Mouse (Mus musculus) CH12F3 (cell line): ENCODE measurements at regions not wholly inside any gene's neighbourhood (a gene's known extent, or its start where the extent isn't known, plus 50 kb on each side); places are given as distances from the start of the nearest gene placed in this dataset.

Experiments used
- in situ Hi-C: fragments of 300-500 bp; cut with MboI; formaldehyde crosslinking; loops from 2 replicates; pipeline ENCODE4 v1.14.3; 2020; ENCODE audit warnings: low sequenced_read_pairs

DNA sequence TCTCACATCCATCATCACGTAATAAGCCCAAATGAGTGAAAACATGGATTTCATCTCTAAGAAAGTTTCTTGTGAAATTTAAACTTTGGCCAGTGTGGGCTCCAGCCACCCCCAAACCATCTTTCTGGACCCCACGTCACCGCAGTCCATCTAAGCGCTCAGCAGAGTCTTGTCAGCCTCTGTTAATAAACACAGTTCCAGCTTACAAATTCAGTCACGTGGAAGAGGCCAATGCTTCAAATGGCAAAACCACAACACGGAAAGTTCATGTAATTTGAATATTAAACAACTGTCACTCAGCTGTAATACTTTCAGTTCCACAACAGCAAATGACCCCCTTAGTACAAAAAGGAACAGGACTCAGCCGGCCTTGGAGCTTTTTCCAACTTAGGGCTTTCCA, 282.0 kb upstream of the Nfe2l3 start:
- in situ Hi-C loops = loop anchor here (25.0 kb wide), 1 partner anchor 463 kb away; no protein-coding TSS in a partner anchor

GRCm38 (mm10) chr6:51150916-51151315, 281.6 kb upstream of the Nfe2l3 start:
- in situ Hi-C loops = loop anchor here (25.0 kb wide), 1 partner anchor 464 kb away; no protein-coding TSS in a partner anchor

DNA sequence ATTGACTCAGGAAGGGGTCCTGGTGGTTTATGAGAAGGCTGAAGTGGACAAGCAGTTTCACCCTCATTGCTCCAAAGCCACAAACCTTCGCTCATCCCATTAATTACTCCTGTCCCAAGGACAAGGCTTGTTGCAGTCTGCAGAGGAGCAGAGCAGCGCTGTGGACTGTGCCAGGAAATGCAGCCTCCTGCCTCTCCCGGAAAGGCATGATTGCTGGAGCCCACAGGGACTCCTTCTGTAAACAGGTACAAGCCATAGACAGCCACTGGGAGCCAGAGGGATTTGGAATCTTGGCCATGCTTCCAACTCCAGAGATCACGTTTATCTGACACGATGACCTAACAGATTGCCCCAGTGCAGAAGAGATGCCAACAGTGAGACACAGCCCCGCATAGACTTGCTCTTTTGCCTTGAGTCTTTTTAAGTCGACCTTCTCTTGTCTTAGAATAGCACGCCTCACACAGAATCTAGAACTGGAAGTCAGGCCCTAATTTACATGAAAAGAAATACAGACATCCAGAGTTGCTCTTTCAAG, 275.6 kb upstream of the Nfe2l3 start:
- in situ Hi-C loops = loop anchor here (25.0 kb wide), 1 partner anchor 470 kb away; no protein-coding TSS in a partner anchor

- in situ Hi-C loops = loop anchor here (5.0 to 25.0 kb wide), 2 partner anchors 219 to 474 kb away; no protein-coding TSS in a partner anchor
Measured at GRCm38 (mm10) chr6:51161149-51161548, 271.3 kb upstream of the Nfe2l3 start.

DNA sequence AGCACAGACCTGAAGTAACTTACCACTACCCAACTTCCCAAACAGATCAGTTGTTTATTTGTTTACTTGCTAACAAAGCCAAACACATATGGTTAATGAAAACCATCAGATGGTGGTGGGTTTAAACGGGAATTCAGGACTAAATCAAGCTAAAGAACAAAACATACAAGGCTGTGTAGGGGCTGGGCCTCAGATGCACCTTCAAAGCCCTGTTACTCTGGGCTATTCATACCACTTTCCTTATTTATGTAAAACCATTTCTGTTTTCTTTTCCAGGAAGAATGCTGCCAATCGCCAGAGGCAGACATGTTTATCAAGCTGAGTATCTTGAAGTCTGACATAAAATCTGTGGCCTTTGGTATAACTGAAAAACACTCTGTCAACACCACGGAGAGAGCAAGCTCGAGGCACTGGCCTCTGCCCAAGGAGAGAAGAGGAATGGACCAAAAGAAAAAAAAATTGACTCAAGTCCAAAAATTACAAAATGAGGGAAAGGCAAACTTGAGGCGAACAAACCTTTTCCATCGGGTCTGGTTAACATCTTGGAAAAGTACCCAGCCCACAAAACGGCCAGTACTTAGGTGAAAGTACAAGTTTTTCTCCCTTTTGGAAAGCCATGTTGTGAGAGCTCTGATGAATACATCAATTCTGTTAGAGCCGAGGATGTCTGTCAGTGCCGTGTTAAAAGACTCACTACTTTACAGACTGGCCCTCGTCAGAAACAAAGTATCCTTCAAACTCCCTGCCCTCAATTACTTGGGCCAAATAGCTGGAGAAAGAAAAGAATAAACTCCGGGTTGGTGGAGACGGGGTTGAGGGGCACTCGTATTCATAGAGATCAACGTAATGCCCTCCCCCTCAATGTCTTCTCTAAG, 270.0 kb upstream of the Nfe2l3 start:
- in situ Hi-C loops = loop anchor here (5.0 to 25.0 kb wide), 2 partner anchors 220 to 475 kb away; no protein-coding TSS in a partner anchor

- in situ Hi-C loops = loop anchor here (5.0 to 25.0 kb wide), 2 partner anchors 221 to 476 kb away; no protein-coding TSS in a partner anchor
Measured at GRCm38 (mm10) chr6:51163266-51163665, 269.2 kb upstream of the Nfe2l3 start.

- in situ Hi-C loops = loop anchor here (5.0 to 25.0 kb wide), 2 partner anchors 222 to 477 kb away; no protein-coding TSS in a partner anchor
Measured at GRCm38 (mm10) chr6:51163882-51164281, 268.6 kb upstream of the Nfe2l3 start.

GRCm38 (mm10) chr6:51167028-51167427, 265.4 kb upstream of the Nfe2l3 start:
- in situ Hi-C loops = loop anchor here (5.0 to 25.0 kb wide), 2 partner anchors 355 to 480 kb away; no protein-coding TSS in a partner anchor

DNA sequence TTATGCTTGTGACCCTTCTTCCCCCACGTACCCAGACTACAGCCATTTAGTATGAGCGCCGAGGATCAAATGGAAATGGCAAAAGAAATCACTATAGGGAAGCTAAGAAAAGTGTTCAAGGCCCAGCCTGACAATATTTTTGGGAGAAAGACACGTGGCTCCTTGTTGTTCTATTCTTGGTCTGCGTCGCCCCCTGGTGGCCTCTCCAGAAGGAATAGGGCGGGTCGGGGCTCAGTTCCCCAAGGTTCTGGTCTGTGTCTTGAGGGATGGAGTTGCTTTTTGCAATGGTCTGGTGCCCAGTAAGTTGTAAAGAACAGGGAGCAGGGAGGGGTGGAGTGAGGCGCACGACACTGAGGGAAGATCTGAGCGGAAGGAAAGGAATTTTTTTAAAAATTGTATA, 264.4 kb upstream of the Nfe2l3 start:
- in situ Hi-C loops = loop anchor here (5.0 to 25.0 kb wide), 2 partner anchors 356 to 481 kb away; no protein-coding TSS in a partner anchor

DNA sequence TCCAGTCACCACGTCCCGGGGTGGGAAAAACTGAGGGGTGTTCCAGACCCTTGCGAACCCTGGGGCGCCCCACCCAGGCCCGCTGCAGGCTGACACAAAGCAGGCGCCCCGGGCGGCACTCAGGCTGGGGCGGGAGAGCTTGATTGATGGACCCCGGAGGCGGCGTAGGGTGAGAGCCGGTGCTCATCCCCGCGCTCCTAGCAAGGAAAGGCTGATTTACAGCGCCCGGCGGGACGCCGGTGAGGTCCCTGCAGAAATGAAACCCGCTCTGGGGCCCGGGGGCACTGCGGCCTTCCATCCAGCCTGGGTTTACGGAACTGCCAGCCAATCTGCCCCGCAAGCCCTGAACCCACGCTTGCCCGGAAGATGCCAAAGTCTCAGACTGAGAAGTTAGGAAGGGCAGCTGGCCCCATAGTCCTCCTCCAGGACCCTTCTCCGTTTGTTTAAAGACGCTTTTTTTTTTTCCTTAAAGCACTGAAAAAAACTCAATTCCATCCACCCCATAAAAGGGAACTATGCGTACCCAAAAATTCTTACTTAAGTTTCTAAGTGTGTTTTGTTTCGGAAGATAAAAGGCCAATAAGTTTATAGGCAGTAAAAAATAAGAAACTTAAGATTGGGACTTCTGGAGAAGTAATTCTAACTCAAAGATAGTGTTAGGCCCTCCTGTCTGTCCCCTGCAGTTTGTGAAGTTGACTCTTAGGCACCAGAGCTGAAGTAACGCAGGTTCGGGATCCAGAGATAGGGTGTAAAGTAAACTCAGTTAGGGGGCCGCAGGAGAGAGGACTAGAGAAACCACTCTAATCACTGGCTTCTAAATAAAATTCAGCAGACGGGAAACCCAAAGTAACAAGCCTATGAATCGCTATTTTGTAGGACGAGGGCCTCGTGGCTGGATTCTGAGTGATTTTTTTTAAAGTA, 263.4 kb upstream of the Nfe2l3 start:
- in situ Hi-C loops = loop anchor here (5.0 to 25.0 kb wide), 2 partner anchors 357 to 482 kb away; no protein-coding TSS in a partner anchor

DNA sequence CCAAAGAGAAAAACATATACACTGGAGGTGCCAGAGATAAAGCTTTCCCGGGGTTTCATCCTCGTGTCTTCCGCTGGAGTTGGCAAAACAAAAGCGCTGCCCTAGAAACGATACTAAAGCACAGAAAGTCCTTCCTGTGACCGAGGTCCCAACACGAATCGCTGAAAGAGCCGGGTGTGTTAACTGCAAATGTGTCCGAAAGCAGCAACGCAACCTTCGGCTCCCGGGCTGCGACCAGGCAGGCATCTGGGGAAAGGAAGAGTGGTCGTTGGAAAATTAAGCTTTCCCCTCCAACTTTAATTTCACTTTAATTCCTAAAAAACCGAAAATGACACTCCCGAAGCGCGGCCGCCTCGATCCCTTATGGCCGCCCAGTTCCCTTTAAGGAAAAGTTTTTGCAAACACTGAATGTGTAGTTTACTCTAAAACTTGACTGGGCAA, 262.5 kb upstream of the Nfe2l3 start:
- in situ Hi-C loops = loop anchor here (5.0 to 25.0 kb wide), 2 partner anchors 358 to 483 kb away; no protein-coding TSS in a partner anchor

DNA sequence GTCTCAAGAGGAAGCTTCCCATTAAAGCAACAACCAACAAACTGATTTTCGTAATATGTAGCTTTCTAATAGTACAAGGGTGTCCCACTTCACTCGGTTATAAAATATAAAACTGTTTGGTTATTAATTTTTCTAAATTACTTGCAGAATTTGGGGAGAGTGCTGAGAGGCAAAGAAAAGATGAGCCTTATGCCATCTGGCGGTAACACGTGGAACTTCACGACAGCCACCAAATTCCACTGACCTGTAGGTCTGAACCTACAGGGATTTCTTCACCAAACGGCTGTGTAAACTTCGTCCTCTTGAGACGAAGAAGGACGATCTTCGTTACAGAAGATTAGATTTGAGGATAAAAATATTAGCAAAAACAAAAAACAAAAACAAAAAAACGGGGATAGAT, 262.1 kb upstream of the Nfe2l3 start:
- in situ Hi-C loops = loop anchor here (25.0 kb wide), 1 partner anchor 483 kb away; no protein-coding TSS in a partner anchor

DNA sequence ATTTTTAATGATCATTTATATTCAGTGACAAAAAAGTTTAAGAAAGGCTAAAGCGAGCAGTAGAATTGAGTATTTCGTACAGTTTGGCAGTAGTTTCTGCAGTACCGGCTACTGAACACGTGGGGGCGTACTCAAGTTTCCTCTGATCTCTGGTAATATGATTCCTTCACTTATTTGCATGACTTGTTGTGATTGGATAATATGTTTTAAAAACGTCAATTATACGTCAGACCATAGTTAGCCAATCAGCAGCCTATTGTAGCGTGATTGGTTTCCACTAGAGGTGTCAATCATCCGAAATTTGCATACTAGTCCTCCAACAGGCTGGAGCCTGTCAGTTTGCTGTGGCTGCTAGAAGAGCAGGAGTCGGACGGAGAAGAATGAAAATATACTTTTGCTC, 261.6 kb upstream of the Nfe2l3 start:
- in situ Hi-C loops = loop anchor here (25.0 kb wide), 1 partner anchor 484 kb away; no protein-coding TSS in a partner anchor

- in situ Hi-C loops = loop anchor here (25.0 kb wide), 1 partner anchor 484 kb away; no protein-coding TSS in a partner anchor
Measured at GRCm38 (mm10) chr6:51171761-51172160, 260.7 kb upstream of the Nfe2l3 start.

GRCm38 (mm10) chr6:51172331-51172791, 260.1 kb upstream of the Nfe2l3 start:
- in situ Hi-C loops = loop anchor here (25.0 kb wide), 1 partner anchor 485 kb away; no protein-coding TSS in a partner anchor

DNA sequence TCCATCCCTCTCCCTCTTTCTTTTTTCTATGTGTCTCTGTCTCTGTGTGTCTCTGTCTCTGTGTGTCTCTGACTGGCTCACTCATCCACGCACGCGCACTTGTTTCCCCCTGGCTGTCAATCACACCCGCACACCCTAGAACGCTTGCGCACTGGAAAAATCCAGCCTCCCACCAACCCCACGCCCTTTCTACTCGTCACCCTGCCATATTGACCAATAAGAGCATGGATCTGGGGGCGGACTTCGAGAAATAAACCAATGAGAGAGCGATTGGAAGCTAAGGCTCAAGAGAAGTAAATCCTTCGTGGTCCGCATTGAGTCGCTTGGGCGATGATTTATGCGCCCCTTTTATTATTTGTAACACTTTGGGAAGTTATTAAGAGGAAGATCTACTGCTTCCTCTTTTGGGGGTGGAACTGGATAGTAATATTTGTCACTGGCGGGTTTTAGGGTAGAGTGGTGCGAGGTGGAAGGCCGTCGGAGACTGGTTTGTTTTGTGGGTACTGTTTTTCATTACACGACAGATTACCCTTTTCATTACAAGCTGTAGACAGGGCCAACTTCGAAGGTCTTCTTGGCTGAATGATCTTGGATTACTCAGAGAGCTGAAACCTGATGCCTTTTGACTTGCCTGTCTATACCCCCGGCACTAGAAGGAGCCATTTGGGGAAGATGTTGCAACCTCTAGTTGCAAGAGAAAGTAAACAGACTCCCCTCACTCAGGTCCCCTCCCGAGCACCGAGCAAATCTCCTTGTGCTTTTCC, 259.4 kb upstream of the Nfe2l3 start:
- in situ Hi-C loops = loop anchor here (25.0 kb wide), 1 partner anchor 486 kb away; no protein-coding TSS in a partner anchor

GRCm38 (mm10) chr6:51173620-51174442, 258.6 kb upstream of the Nfe2l3 start:
- in situ Hi-C loops = loop anchor here (25.0 kb wide), 1 partner anchor 487 kb away; no protein-coding TSS in a partner anchor

DNA sequence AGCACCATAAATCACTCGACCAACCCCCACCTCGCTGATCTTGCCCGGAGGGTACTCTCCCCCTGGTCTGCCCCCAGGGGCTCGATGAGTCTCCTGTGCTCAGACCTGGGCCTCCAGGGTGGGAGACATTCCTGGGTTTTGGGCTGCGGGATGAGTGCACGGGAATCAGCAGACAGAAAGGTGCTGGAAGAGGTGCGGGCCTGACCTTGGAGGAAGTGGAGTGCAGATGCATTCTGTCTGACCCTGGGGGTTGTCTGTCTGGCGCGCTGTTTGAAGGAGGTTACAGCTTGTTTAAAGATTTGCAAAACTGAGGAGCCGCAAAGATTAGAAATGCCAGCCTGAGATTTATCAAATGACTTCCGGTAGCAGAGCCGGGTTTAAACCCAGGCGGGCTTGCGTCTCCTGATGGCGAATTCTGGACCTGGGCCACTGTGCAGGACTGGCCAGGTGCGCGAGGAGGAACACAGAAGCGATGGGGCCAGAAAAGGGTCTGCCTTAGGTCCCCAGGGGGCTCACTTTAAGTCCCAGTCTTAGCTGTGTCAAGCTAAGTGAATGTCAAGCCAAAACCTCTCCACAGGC, 257.9 kb upstream of the Nfe2l3 start:
- in situ Hi-C loops = loop anchor here (25.0 kb wide), 1 partner anchor 487 kb away; no protein-coding TSS in a partner anchor
